Mouse (Mus musculus) CH12.LX (cell line): ENCODE measurements around the gene Gm20388. TPM values are rescaled to one million over a fixed set of nuclear protein-coding genes. Genes with fewer than 3 reads are reported as not detected.

Experiments
- DNase-seq: peaks from one replicate; pipeline ENCODE4 v3.0.0-alpha.2; 2013; ENCODE audit errors: extremely low read depth
- H3K27ac ChIP-seq: 2 replicates; pipeline ENCODE4 v1.5.1; 2012; ENCODE audit warnings: low read depth, mild to moderate bottlenecking, control low read depth, moderate library complexity; ENCODE audit not compliant: insufficient read depth
- H3K27me3 ChIP-seq: replicated peaks from 2 replicates; pipeline ENCODE3; 2012; ENCODE audit warnings: inconsistent platforms
- H3K36me3 ChIP-seq, 2 experiments: replicated peaks in 1 of 2; 2 replicates each; pipeline versions ENCODE3 to v1.6.1; 2012; ENCODE audit warnings: inconsistent platforms in 1 of 2, low read length in 1 of 2, mild to moderate bottlenecking in 1 of 2, mixed read lengths in 1 of 2, moderate library complexity in 1 of 2; ENCODE audit not compliant: control insufficient read depth in 1 of 2, insufficient read depth in 1 of 2
- H3K4me1 ChIP-seq, 2 experiments: 2 replicates each; pipeline ENCODE4 v1.6.1; 2012; ENCODE audit warnings: inconsistent platforms in 1 of 2, moderate library complexity in 1 of 2; ENCODE audit not compliant: insufficient read depth in 2 of 2, control insufficient read depth in 1 of 2
- H3K4me2 ChIP-seq: 2 replicates; pipeline ENCODE4 v1.6.1; 2012; ENCODE audit warnings: low read depth, mild to moderate bottlenecking, control low read depth; ENCODE audit not compliant: poor library complexity, insufficient read depth, severe bottlenecking
- H3K4me3 ChIP-seq, 3 experiments: fragments of 150-350 bp in 1 of 3; sonication (generic) in 1 of 3; replicated peaks in 1 of 3; 2 replicates each; pipeline versions ENCODE3 to v1.5.1; 2011 to 2012; ENCODE audit warnings: low read depth in 2 of 3, low read length in 2 of 3, mild to moderate bottlenecking in 2 of 3, moderate library complexity in 2 of 3, control low read depth in 1 of 3, improper control_type of control experiment in 1 of 3, inconsistent platforms in 1 of 3, mixed read lengths in 1 of 3; ENCODE audit not compliant: poor library complexity in 1 of 3
- H3K79me2 ChIP-seq: replicated peaks from 2 replicates; pipeline ENCODE4 v1.6.1; 2012; ENCODE audit warnings: mild to moderate bottlenecking, moderate library complexity; ENCODE audit not compliant: control insufficient read depth, poor library complexity, insufficient read depth, severe bottlenecking; ENCODE audit errors: extremely low read depth
- H3K9ac ChIP-seq: 2 replicates; pipeline ENCODE4 v1.6.1; 2012; ENCODE audit warnings: low read depth, mild to moderate bottlenecking, control low read depth, moderate library complexity; ENCODE audit not compliant: insufficient read depth
- H3K9me3 ChIP-seq: replicated peaks from 2 replicates; pipeline ENCODE3; 2012; ENCODE audit warnings: low read length, inconsistent platforms, mixed read lengths
- BHLHE40 ChIP-seq: IDR thresholded peaks from 2 replicates; pipeline ENCODE4 v1.6.1; 2011; ENCODE audit warnings: mild to moderate bottlenecking, low read depth, low read length, improper control_type of control experiment
- CHD1 ChIP-seq: IDR thresholded peaks from 2 replicates; pipeline ENCODE4 v1.6.1; 2012; ENCODE audit warnings: low read depth, low read length, improper control_type of control experiment, inconsistent platforms
- CHD2 ChIP-seq: IDR thresholded peaks from 2 replicates; pipeline ENCODE4 v1.6.1; 2011; ENCODE audit warnings: low read length, improper control_type of control experiment
- ELF1 ChIP-seq: IDR thresholded peaks from 2 replicates; pipeline ENCODE4 v1.6.1; 2014; ENCODE audit warnings: low read depth, mild to moderate bottlenecking, inconsistent platforms, low read length, improper control_type of control experiment
- EP300 ChIP-seq: IDR thresholded peaks from 2 replicates; pipeline ENCODE4 v1.6.1; 2011; ENCODE audit warnings: low read length, improper control_type of control experiment
- ETS1 ChIP-seq: conservative IDR thresholded peaks from 2 replicates; pipeline ENCODE4 v1.6.1; 2012; ENCODE audit warnings: low read depth, mild to moderate bottlenecking, inconsistent platforms, low read length, improper control_type of control experiment, moderate library complexity
- GABPA ChIP-seq: IDR thresholded peaks from 2 replicates; pipeline ENCODE4 v1.6.1; 2012; ENCODE audit warnings: low read depth, low read length, improper control_type of control experiment, inconsistent platforms; ENCODE audit not compliant: insufficient replicate concordance
- HCFC1 ChIP-seq: IDR thresholded peaks from 2 replicates; pipeline ENCODE4 v1.6.1; 2012; ENCODE audit warnings: low read depth, mild to moderate bottlenecking, inconsistent platforms, low read length, improper control_type of control experiment
- IRF4 ChIP-seq: IDR thresholded peaks from 2 replicates; pipeline ENCODE4 v1.6.1; 2014; ENCODE audit warnings: low read depth, mild to moderate bottlenecking, inconsistent platforms, low read length, improper control_type of control experiment
- KAT2A ChIP-seq: IDR thresholded peaks from 2 replicates; pipeline ENCODE4 v1.6.1; 2012; ENCODE audit warnings: low read length, improper control_type of control experiment, inconsistent platforms; ENCODE audit not compliant: insufficient replicate concordance
- MAFK ChIP-seq: IDR thresholded peaks from 2 replicates; pipeline ENCODE4 v1.6.1; 2011; ENCODE audit warnings: low read length, improper control_type of control experiment; ENCODE audit not compliant: insufficient replicate concordance
- MAZ ChIP-seq: IDR thresholded peaks from 2 replicates; pipeline ENCODE4 v1.6.1; 2012; ENCODE audit warnings: low read depth, mild to moderate bottlenecking, inconsistent platforms, low read length, improper control_type of control experiment, moderate library complexity
- MEF2A ChIP-seq: IDR thresholded peaks from 2 replicates; pipeline ENCODE4 v1.6.1; 2014; ENCODE audit warnings: low read depth, mild to moderate bottlenecking, inconsistent platforms, low read length, improper control_type of control experiment, borderline replicate concordance
- NELFE ChIP-seq: IDR thresholded peaks from 2 replicates; pipeline ENCODE4 v1.6.1; 2011; ENCODE audit warnings: low read depth, low read length, improper control_type of control experiment
- POLR2AphosphoS2 ChIP-seq: IDR thresholded peaks from 2 replicates; pipeline ENCODE4 v1.6.1; 2011; ENCODE audit warnings: low read depth, low read length, improper control_type of control experiment
- RCOR1 ChIP-seq: conservative IDR thresholded peaks from 2 replicates; pipeline ENCODE4 v1.6.1; 2012; ENCODE audit warnings: low read depth, mild to moderate bottlenecking, inconsistent platforms, low read length, improper control_type of control experiment
- SIN3A ChIP-seq: IDR thresholded peaks from 2 replicates; pipeline ENCODE4 v1.6.1; 2012; ENCODE audit warnings: low read length, improper control_type of control experiment, inconsistent platforms
- SMC3 ChIP-seq: IDR thresholded peaks from 2 replicates; pipeline ENCODE4 v1.6.1; 2011; ENCODE audit warnings: low read depth, low read length, improper control_type of control experiment
- TCF12 ChIP-seq: IDR thresholded peaks from 2 replicates; pipeline ENCODE4 v1.6.1; 2014; ENCODE audit warnings: low read depth, mild to moderate bottlenecking, inconsistent platforms, low read length, improper control_type of control experiment
- UBTF ChIP-seq: IDR thresholded peaks from 2 replicates; pipeline ENCODE4 v1.6.1; 2012; ENCODE audit warnings: low read depth, mild to moderate bottlenecking, inconsistent platforms, low read length, improper control_type of control experiment, moderate library complexity
- USF1 ChIP-seq: IDR thresholded peaks from 2 replicates; pipeline ENCODE4 v1.6.1; 2014; ENCODE audit warnings: low read depth, mild to moderate bottlenecking, inconsistent platforms, low read length, improper control_type of control experiment
- ZMIZ1 ChIP-seq: IDR thresholded peaks from 2 replicates; pipeline ENCODE4 v1.6.1; 2012; ENCODE audit warnings: low read depth, mild to moderate bottlenecking, inconsistent platforms, low read length, improper control_type of control experiment
- dilution Hi-C: fragments of 300-500 bp; cut with MboI; formaldehyde crosslinking; loops from 2 replicates; pipeline ENCODE4 v1.14.3; 2020; ENCODE audit warnings: low sequenced_read_pairs; ENCODE audit not compliant: extremely low pct_unique_long_range_greater_than_20kb, extremely low pct_ligation_motif_present
- in situ Hi-C: fragments of 300-500 bp; cut with MboI; formaldehyde crosslinking; loops from 3 replicates; pipeline ENCODE4 v1.14.3; 2019; ENCODE audit warnings: low sequenced_read_pairs, low pct_ligation_motif_present, low pct_unique_long_range_greater_than_20kb, mixed read lengths
- polyA plus RNA-seq: library from polyadenylated mRNA; unstranded; fragments of >175 nt; gene quantifications from 2 replicates; pipeline ENCODE4 v1.2.1, GENCODE M21; 2012; ENCODE audit warnings: low read depth; ENCODE audit not compliant: insufficient read length
- total RNA-seq, 2 experiments: library from RNA; depleted of rRNA; stranded (reverse); fragments of 300-350 nt in 1 of 2; fragments of >200 nt in 1 of 2; gene quantifications; 2 replicates each; pipeline ENCODE4 v1.2.3; 2012 to 2014

Gm20388 gene
- total and polyA plus RNA-seq, 3 experiments, result 14.8 to 26.3 (median 22.2) TPM

GRCm38 (mm10) chr8:124386225-124386899 lies 4475.7 kb downstream of the Gm20388 start:
- Histone ChIP-seq H3K79me2 (no peaks in the 10 kb centered on the region), H3K27ac (no peak overlapping the region; the same call in 1 of the 2 replicates), H3K9me3 (peaks cover 6% of the 10 kb centered on the region)
- DNase-seq, result peak; percentile 72
- in situ Hi-C loops, result no loop called here
- TF ChIP-seq BHLHE40 (peak; percentile 59), IRF4 (peak; percentile 57), ETS1 (peak; percentile 42), SIN3A (no peak), EP300 (no peak), MEF2A (peak; percentile 73; the same call in 1 of the 2 replicates), UBTF (peak; percentile 81), ELF1 (peak; percentile 35; the same call in 1 of the 2 replicates), CHD2 (no peak), TCF12 (peak; percentile 75; the same call in 1 of the 2 replicates), RCOR1 (0 out of 2 replicates have a peak, but pooled peaks have one; percentile 18)
- TF ChIP-seq, all 38 proteins: peak for 8
- Histone ChIP-seq H3K27me3 (peaks cover 4% of the 10 kb centered on the region), H3K36me3 (no peaks in the 10 kb centered on the region), H3K4me2 (peak overlapping the region; percentile 70), H3K4me3 (peak overlapping the region in 2 of 3 experiments; percentile 34 to 54), H3K4me1 (peaks cover 15 to 52% of the 10 kb centered on the region in 2 experiments), H3K9ac (no peak overlapping the region)
- dilution Hi-C loops, result no loop called here

DNA sequence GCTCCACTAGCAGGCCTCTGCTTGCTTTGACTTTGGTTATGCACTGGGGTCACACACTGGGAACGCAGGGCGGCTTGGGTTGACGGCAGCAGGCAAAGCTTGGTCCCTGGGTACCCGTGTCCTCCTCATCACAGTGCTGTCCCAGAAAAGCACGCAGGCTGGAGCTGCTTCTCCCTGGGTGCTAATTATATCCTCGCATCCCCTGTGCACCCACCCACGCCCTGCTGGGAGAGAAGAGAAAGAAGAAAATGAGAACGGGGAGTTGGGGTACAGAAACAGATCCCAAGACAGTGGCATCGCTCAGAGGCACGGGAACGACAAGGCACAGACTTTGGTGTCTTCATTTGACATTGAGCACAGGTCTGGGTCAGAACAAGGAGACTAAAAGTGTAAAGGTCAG lies 4478.9 kb downstream of the Gm20388 start:
- in situ Hi-C loops, result no loop called here
- Histone ChIP-seq H3K4me3 (no peak overlapping the region), H3K4me2 (no peak overlapping the region), H3K36me3 (no peaks in the 10 kb centered on the region), H3K27ac (no peak overlapping the region), H3K4me1 (peaks cover 15 to 40% of the 10 kb centered on the region in 2 experiments), H3K79me2 (no peaks in the 10 kb centered on the region), H3K27me3 (peaks cover 4% of the 10 kb centered on the region), H3K9ac (no peak overlapping the region), H3K9me3 (peaks cover 6% of the 10 kb centered on the region)
- DNase-seq, result no peak
- dilution Hi-C loops, result no loop called here
- TF ChIP-seq SMC3, result no peak
- TF ChIP-seq USF1, result no peak
- TF ChIP-seq EP300, result no peak
- no peak for TF ChIP-seq NELFE
- no peak for TF ChIP-seq CHD1
- no peak for TF ChIP-seq HCFC1
- TF ChIP-seq POLR2AphosphoS2, result no peak
- TF ChIP-seq KAT2A, result no peak
- TF ChIP-seq ETS1, result no peak
- TF ChIP-seq MAFK, result no peak
- no peak for TF ChIP-seq TCF12
- TF ChIP-seq BHLHE40, result no peak
- TF ChIP-seq CHD2, result no peak
- no peak for TF ChIP-seq MAZ
- TF ChIP-seq SIN3A, result no peak
- no peak for TF ChIP-seq GABPA
- no peak for TF ChIP-seq ZMIZ1
